Mouse (Mus musculus): ENCODE data around the gene Reg4.

Gene Reg4

GRCm38 (mm10) chr3:98221856-98222255 lies at the start of gene Reg4:
Reg4 (plus strand) TSS chr3:98222156.
- DNase-seq (ENCODE audit: low spot score): no peak

GRCm38 (mm10) chr3:98178340-98178739 lies 43.6 kb upstream of the Reg4 start:
- DNase-seq (ENCODE audit: low spot score): peak; percentile 23

GRCm38 (mm10) chr3:98180805-98181204 lies 41.2 kb upstream of the Reg4 start:
- peak; percentile 37 for DNase-seq (ENCODE audit: low spot score)

GRCm38 (mm10) chr3:98185163-98185714 lies 36.7 kb upstream of the Reg4 start:
- DNase-seq (ENCODE audit: low spot score): no peak

- no peak for DNase-seq (ENCODE audit: low spot score)
Measured at GRCm38 (mm10) chr3:98187777-98188176, 34.2 kb upstream of the Reg4 start.

- no peak for DNase-seq (ENCODE audit: low spot score)
Measured at GRCm38 (mm10) chr3:98197711-98198532, 24.0 kb upstream of the Reg4 start.

GRCm38 (mm10) chr3:98199747-98200146 lies 22.2 kb upstream of the Reg4 start:
- DNase-seq (ENCODE audit: low spot score): no peak

- no peak for DNase-seq (ENCODE audit: low spot score)
Measured at GRCm38 (mm10) chr3:98203282-98203681, 18.7 kb upstream of the Reg4 start.

GRCm38 (mm10) chr3:98206977-98207376 lies 15.0 kb upstream of the Reg4 start:
- no peak for DNase-seq (ENCODE audit: low spot score)

GRCm38 (mm10) chr3:98209161-98209560 lies 12.8 kb upstream of the Reg4 start:
- DNase-seq (ENCODE audit: low spot score): no peak

GRCm38 (mm10) chr3:98210860-98211259 lies 11.1 kb upstream of the Reg4 start:
- no peak for DNase-seq (ENCODE audit: low spot score)

GRCm38 (mm10) chr3:98211301-98212081 lies 10.5 kb upstream of the Reg4 start:
- no peak for DNase-seq (ENCODE audit: low spot score)

- DNase-seq (ENCODE audit: low spot score): no peak
Measured at GRCm38 (mm10) chr3:98216296-98216695, 5.7 kb upstream of the Reg4 start.

- DNase-seq (ENCODE audit: low spot score): no peak
Measured at GRCm38 (mm10) chr3:98223263-98223662, 1.3 kb downstream of the Reg4 start.

- peak; percentile 75 for DNase-seq (ENCODE audit: low spot score)
Measured at GRCm38 (mm10) chr3:98223783-98224580, 2.0 kb downstream of the Reg4 start.

GRCm38 (mm10) chr3:98224975-98225374 lies 3.0 kb downstream of the Reg4 start:
- DNase-seq (ENCODE audit: low spot score): no peak

- DNase-seq (ENCODE audit: low spot score): no peak
Measured at GRCm38 (mm10) chr3:98225746-98226145, 3.8 kb downstream of the Reg4 start.

- peak; percentile 77 for DNase-seq (ENCODE audit: low spot score)
Measured at GRCm38 (mm10) chr3:98226988-98227610, 5.1 kb downstream of the Reg4 start.

GRCm38 (mm10) chr3:98227763-98228162 lies 5.8 kb downstream of the Reg4 start:
- DNase-seq (ENCODE audit: low spot score): no peak

- no peak for DNase-seq (ENCODE audit: low spot score)
Measured at GRCm38 (mm10) chr3:98229943-98230342, 8.0 kb downstream of the Reg4 start.

- no peak for DNase-seq (ENCODE audit: low spot score)
Measured at GRCm38 (mm10) chr3:98233504-98233903, 11.5 kb downstream of the Reg4 start.

- no peak for DNase-seq (ENCODE audit: low spot score)
Measured at GRCm38 (mm10) chr3:98236266-98236665, 14.3 kb downstream of the Reg4 start.

Data from ovary, postnatal 36 days (tissue).